Mouse (Mus musculus) forebrain, embryonic 15.5 days (tissue): ENCODE measurements around the gene Bora. TPM values are rescaled to one million over a fixed set of nuclear protein-coding genes. Genes with fewer than 3 reads are reported as not detected.
"Not testable (repeated sequence)": the region's sequence is repeated elsewhere in the genome, so short reads cannot be mapped to it uniquely, and the experiment has no call there.

Source experiments
- ATAC-seq: fragments of 200-750 bp; cut with Nextera tagmentation; replicated peaks from 2 replicates; pipeline ENCODE4 v1.8.0; 2017; ENCODE audit warnings: mild to moderate bottlenecking, moderate TSS enrichment, moderate library complexity
- H3K27ac ChIP-seq: fragments of 300-500 bp; sonication (generic); replicated peaks from 2 replicates; pipeline ENCODE4 v1.5.1; 2015; ENCODE audit warnings: mild to moderate bottlenecking, inconsistent platforms
- H3K27me3 ChIP-seq: fragments of 300-500 bp; sonication (generic); 2 replicates; pipeline ENCODE4 v1.6.1; 2015; ENCODE audit warnings: inconsistent platforms
- H3K36me3 ChIP-seq: fragments of 300-500 bp; sonication (generic); 2 replicates; pipeline ENCODE4 v1.6.1; 2015; ENCODE audit warnings: mild to moderate bottlenecking, inconsistent platforms
- H3K4me1 ChIP-seq: fragments of 300-500 bp; sonication (generic); 2 replicates; pipeline ENCODE4 v1.6.1; 2015; ENCODE audit warnings: inconsistent platforms
- H3K4me2 ChIP-seq: fragments of 300-500 bp; sonication (generic); replicated peaks from 2 replicates; pipeline ENCODE4 v1.6.1; 2015; ENCODE audit warnings: mild to moderate bottlenecking, inconsistent platforms
- H3K4me3 ChIP-seq: fragments of 300-500 bp; sonication (generic); 2 replicates; pipeline ENCODE4 v1.5.1; 2015; ENCODE audit warnings: mild to moderate bottlenecking, inconsistent platforms
- H3K9ac ChIP-seq: fragments of 300-500 bp; sonication (generic); replicated peaks from 2 replicates; pipeline ENCODE4 v1.6.1; 2015; ENCODE audit warnings: mild to moderate bottlenecking, inconsistent platforms
- H3K9me3 ChIP-seq: fragments of 300-500 bp; sonication (generic); 2 replicates; pipeline ENCODE4 v1.6.1; 2016; ENCODE audit warnings: inconsistent platforms
- WGBS: fragments of 180-500 bp; shearing (Covaris S2); methylation state at CpG from one replicate; pipeline ENCODE4 v1.1.7; 2015; ENCODE audit warnings: mixed read lengths; 5-methylcytosine and 5-hydroxymethylcytosine counted together
- polyA plus RNA-seq: library from polyadenylated mRNA; unstranded; fragments of >200 nt; fragmentation: Nextera tagmentation; extraction: Ambion mirVana; gene quantifications from 2 replicates; pipeline ENCODE4 v1.2.1, GENCODE M21; 2015

The Bora gene
- polyA plus RNA-seq, result 26.1 and 27.9 TPM in 2 replicates

DNA sequence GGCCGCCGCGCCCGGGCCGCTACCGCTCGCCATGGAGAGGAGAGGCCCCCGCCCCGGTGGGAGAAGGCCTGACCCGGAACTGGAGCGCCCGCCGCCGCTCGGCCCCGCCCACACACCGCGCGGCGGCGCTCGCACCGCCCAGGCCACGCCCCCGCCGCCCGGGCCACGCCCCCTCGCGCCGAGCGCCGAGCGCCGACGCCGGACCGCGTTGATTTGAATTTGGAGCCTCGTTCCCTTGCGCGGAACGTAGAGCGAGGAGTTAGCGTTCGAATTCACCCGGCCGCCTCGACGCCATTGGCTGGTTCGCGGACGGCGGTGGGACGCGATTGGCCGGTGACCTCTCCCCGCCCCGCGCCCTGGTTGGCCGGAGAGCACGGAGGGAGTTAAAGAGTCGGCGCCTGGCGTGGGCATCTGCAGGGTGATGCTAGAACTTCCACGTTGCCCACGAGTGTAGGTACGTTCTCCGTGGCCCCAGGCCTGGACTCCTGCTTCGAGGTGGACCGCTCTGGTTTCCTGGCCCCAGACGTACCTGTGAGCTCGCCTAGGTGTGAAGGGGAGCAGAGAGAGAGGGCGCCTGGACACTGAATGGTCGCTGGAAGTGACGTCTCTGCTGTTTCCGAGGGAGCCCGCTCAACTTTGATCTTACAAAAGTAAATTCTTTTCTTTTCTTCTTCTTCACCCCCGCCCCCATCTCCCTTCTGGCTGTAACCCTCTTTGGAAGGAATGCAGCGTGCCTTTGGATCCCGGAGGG is at the start of gene Bora, which contains the start of gene Mzt1:
Gene Bora, plus strand, starts transcription at position 192 of the 751 bp plus-strand sequence.
Gene Mzt1, minus strand, starts transcription at position 104 of the 751 bp plus-strand sequence.
- H3K36me3 ChIP-seq, result no peaks in the 10 kb centered on the region
- peak within 1 kb of the TSS; percentile 87 for H3K27ac ChIP-seq
- under 1% methylated on average over 81 of the region's 81 CpGs for WGBS
- no peaks in the 10 kb centered on the region for H3K27me3 ChIP-seq
- peak; percentile 97 for ATAC-seq
- H3K9ac ChIP-seq, result peak within 1 kb of the TSS; percentile 94
- peaks cover 34% of the 10 kb centered on the region for H3K4me1 ChIP-seq
- H3K4me2 ChIP-seq, result peak within 1 kb of the TSS; percentile 82
- no peaks in the 10 kb centered on the region for H3K9me3 ChIP-seq
- H3K4me3 ChIP-seq, result peak within 1 kb of the TSS; percentile 98

DNA sequence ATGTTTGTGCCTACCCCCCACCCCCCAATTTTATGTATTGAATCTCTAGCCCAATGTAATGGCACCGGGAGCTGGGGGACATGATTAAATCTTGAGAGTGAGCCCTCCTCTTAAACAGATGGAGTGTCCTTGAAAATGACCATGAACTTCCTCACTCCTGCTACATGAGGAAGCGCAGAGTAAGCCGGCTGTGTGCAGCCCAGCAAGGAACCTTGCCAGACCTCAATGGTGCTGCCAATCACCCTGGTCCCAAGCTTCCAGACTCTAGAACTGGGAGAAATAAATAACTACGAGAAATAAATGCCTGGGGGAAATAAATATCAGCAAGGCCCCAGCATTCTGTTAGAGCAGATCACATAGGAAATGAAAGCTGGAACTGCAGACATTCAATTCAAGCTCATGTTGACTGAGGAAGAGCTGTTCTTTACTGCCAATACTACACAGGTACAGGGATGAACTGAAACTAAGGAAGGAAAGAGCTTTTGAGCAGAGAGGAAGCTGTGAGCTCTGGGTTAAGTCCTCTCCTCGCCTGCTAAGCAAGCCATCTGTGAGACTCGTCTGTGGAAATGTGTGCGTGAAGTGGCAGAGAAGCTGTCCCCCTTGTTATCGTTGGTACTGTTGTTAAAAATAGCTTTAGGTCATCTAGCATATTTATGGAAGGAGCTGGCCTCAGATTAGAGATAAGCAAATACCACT is 35.6 kb upstream of the Bora start:
- H3K27me3 ChIP-seq, result no peaks in the 10 kb centered on the region
- ATAC-seq, result no peak
- no peak overlapping the region for H3K9ac ChIP-seq
- 66% methylated on average over 8 of the region's 8 CpGs for WGBS
- H3K4me1 ChIP-seq, result no peaks in the 10 kb centered on the region
- H3K27ac ChIP-seq, result no peak overlapping the region
- no peak overlapping the region for H3K4me3 ChIP-seq
- no peak overlapping the region for H3K4me2 ChIP-seq
- H3K36me3 ChIP-seq, result no peaks in the 10 kb centered on the region
- H3K9me3 ChIP-seq, result no peaks in the 10 kb centered on the region

DNA sequence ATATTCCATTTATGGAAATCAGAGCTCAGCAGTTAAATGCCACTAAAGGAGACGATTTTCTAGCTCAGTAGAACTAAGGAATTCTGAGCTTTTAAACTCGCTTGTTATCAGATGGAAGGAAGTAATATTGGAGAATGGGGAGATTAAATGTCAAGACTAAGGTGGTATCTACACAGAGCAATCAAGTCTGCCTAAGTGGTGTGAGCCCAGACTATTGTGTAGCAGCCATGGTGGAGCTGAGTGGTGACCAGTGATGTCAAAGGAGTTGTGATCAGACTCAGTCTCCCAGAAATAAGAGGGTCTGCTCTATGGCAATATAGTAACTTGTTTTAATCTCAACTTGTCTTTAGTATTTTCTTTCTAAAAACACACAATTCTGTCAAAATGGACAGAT is 35.1 kb upstream of the Bora start:
- Histone ChIP-seq H3K36me3 (no peaks in the 10 kb centered on the region), H3K27me3 (no peaks in the 10 kb centered on the region), H3K4me2 (no peak overlapping the region), H3K4me1 (no peaks in the 10 kb centered on the region), H3K27ac (no peak overlapping the region), H3K9me3 (no peaks in the 10 kb centered on the region), H3K4me3 (no peak overlapping the region), H3K9ac (no peak overlapping the region)
- WGBS, result 66% methylated on average over 2 of the region's 2 CpGs
- ATAC-seq, result no peak

DNA sequence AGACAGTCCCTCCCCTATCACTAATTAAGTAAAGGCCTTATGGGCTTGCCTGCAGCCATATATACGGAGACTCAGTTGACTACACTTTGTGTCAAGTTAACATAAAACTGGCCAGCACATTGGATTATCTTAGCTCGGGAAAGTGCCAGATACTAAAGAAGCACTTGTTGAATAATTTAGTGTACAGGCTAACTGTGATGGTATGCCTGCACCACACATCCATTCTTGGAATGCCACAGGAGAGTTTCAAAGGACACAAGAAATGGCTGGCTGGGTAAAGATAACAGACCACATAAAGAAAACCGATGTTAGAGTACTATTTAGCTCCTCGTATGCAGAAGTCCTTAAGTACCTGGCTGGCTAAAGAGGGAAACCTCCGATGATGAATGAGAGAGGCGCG is 27.3 kb upstream of the Bora start:
- H3K27ac ChIP-seq, result no peak overlapping the region
- no peaks in the 10 kb centered on the region for H3K36me3 ChIP-seq
- no peaks in the 10 kb centered on the region for H3K9me3 ChIP-seq
- WGBS, result 72% methylated on average over 7 of the region's 7 CpGs
- no peaks in the 10 kb centered on the region; the same call in 1 of the 2 replicates for H3K4me1 ChIP-seq
- H3K4me3 ChIP-seq, result no peak overlapping the region
- ATAC-seq, result no peak
- no peaks in the 10 kb centered on the region for H3K27me3 ChIP-seq
- H3K4me2 ChIP-seq, result no peak overlapping the region
- no peak overlapping the region for H3K9ac ChIP-seq

DNA sequence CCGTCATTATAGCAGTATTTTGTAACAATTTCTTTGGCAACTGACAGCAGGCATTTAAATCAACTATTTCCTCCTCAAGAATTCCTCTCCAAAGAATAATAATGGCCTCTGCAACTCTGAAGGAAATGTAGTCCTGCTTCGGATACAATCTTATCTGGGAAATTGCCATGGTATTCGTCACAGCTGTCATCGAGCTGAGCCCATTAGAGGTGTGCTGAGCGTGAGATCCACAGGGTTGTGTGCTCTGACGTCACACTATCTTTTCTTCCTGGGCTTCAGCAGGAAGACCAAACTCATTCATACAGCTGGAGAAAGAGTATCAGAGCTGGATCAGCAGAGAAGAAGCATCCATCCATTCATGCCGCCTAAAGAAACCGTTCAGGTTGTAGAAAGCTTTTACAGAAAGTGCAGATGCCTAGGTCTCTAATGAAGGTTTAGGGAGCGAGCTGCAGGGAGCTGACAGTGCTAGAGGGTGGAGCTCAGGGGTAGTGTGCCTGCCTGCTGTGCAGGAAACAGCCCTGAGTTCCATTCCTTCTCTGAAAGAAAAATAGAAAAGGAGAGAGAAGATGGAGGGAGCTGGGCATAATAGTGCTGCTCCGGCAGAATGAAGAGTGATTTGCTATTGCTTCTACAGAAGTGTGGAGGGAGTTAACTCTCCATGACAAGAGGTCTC is 26.8 kb upstream of the Bora start:
- Histone ChIP-seq H3K27ac (no peak overlapping the region), H3K4me1 (no peaks in the 10 kb centered on the region; the same call in 1 of the 2 replicates), H3K36me3 (no peaks in the 10 kb centered on the region), H3K9me3 (no peaks in the 10 kb centered on the region), H3K4me2 (no peak overlapping the region), H3K4me3 (no peak overlapping the region), H3K27me3 (no peaks in the 10 kb centered on the region), H3K9ac (no peak overlapping the region)
- WGBS, result 58% methylated on average over 10 of the region's 10 CpGs
- ATAC-seq, result no peak

DNA sequence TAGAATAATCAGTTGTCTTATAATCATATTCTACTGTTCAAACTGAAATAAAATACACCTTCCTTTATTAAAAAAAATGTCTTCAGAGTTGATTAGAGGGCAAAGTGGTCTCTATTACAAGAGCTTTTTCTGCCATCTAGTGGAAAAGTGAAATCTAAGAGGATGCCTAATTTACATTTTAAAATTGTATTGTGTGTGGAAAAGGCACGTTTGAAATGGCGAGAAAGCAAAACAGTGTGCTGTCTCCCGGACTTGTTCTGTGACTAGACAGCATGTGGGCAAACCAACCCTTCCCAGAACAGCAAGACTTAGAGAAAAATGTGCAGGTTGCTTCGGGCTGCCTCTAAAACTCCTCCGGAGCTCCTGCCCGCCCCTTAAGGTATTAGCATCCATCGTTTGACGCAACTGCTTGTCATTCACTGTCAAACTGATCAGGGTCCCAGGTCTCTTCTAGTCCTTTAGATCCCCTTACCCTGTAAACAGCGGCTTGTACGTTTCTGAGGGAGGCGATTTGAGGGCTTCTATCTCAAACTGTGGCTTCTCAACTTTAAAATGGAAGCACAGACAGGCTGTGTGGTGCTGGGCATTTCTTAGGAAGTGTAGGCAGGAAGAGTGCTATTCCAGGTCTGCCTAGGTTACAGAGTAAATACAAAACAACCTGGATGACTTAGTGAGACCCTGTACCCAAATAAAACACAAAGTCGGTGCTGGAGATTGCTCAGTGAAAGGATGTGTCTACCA is 23.5 kb upstream of the Bora start:
- Histone ChIP-seq H3K9ac (peak overlapping the region; percentile 41), H3K4me1 (no peaks in the 10 kb centered on the region; the same call in 1 of the 2 replicates), H3K27me3 (no peaks in the 10 kb centered on the region), H3K4me3 (peak overlapping the region; percentile 33), H3K27ac (no peak overlapping the region), H3K36me3 (no peaks in the 10 kb centered on the region), H3K4me2 (peak overlapping the region; percentile 44), H3K9me3 (no peaks in the 10 kb centered on the region)
- peak; percentile 76 for ATAC-seq
- whole genome bisulfite sequencing, result 42% methylated on average over 12 of the region's 12 CpGs

DNA sequence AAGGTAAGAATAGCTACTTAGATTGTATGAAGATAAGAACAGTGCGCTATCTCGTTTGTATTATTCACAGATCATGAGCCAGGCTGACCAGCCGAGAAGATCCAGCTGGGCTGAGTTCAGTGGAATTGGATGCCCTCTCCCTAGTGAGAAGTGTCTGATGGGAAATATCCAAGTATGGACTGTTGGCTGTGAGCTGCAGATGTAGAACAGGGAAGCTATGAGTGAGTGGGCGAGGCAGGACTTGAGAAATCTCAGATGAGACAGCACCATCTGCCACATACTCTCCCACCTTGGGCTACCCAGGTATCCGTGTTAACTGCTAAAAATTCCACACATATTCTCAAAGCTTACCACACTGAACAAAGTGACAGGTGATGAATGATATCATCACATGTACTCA is 16.0 kb upstream of the Bora start:
- Histone ChIP-seq H3K4me3 (no peak overlapping the region), H3K9ac (no peak overlapping the region), H3K36me3 (peaks cover 9% of the 10 kb centered on the region; the same call in 1 of the 2 replicates), H3K9me3 (no peaks in the 10 kb centered on the region), H3K27ac (no peak overlapping the region), H3K27me3 (no peaks in the 10 kb centered on the region), H3K4me1 (no peaks in the 10 kb centered on the region), H3K4me2 (no peak overlapping the region)
- 80% methylated on average over 5 of the region's 5 CpGs for WGBS
- no peak for ATAC-seq

DNA sequence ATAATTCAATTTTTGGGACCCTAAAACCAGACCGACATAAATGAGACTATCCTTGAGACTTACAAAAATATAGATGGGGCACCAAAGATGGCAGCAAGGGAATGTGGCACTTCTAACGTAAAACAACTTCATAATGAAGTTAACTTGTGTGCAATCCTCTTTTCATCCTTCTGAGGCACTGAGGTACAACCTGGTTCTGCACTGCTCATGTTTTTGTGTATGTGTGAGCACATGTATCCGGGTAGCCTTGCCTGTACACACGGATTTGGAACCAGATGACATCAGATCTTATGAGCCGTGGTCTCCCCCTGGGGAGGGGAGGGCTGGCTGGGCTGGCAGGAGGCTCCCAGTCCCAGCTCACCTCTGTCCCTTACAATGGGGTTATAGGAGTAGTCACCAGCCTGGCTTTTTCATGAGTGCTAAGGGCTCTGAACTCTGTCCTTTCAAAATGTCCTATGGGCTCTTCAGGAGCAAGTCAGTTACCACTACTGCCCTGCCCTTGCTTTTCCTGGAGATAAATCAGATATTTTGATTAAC is 14.6 kb upstream of the Bora start:
- Histone ChIP-seq H3K9ac (no peak overlapping the region), H3K27ac (no peak overlapping the region), H3K9me3 (no peaks in the 10 kb centered on the region), H3K27me3 (no peaks in the 10 kb centered on the region), H3K4me2 (no peak overlapping the region), H3K36me3 (peaks cover 14% of the 10 kb centered on the region; the same call in 1 of the 2 replicates), H3K4me3 (no peak overlapping the region), H3K4me1 (no peaks in the 10 kb centered on the region)
- 89% methylated on average over 5 of the region's 5 CpGs for WGBS
- no peak; the same call in 1 of the 2 replicates for ATAC-seq

DNA sequence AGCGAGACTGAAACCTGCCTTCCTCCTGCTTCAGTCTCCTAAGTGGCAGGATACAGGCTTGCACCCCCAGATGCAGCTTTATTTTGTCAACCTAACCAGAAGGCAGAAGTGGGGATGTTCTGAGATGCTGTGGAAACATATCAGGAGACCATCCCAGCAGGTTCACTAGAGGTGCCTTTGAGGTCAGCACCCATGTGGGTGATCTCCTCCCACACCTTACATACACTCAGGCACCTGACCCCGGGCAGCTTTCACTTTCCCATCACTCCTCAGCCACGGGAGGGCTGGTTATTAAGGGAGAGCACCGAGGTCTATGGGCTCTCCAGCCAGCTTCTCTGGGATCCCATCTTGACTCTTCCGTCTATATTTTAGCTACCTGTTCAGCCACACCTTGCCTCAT is 13.4 kb upstream of the Bora start:
- Histone ChIP-seq H3K4me2 (no peak overlapping the region), H3K4me3 (no peak overlapping the region), H3K4me1 (no peaks in the 10 kb centered on the region), H3K27me3 (no peaks in the 10 kb centered on the region), H3K27ac (no peak overlapping the region), H3K9me3 (no peaks in the 10 kb centered on the region), H3K36me3 (peaks cover 14% of the 10 kb centered on the region; the same call in 1 of the 2 replicates), H3K9ac (no peak overlapping the region)
- 82% methylated on average over 5 of the region's 5 CpGs for WGBS
- no peak for ATAC-seq

DNA sequence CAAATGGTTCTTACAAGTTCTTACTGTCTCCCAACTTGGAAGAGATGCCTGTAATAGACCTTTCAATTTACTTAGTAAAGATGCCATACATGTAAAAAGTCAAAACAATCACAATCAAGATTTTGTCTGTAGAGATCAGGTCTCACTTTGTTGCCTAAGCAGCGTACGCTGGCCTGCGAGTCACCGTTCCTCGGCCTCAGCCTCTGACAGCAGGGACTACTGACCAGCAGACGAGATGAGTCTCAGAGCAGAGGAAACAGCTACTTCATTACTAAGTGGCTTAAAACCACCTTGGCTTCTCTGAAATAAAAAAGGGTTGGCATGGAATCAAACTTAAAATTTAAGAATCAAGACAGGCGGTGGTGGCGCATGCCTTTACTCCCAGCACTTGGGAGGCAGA is 11.2 kb upstream of the Bora start:
- H3K9ac ChIP-seq, H3K27ac ChIP-seq, H3K4me2 ChIP-seq, H3K9me3 ChIP-seq, H3K4me3 ChIP-seq, H3K4me1 ChIP-seq, ATAC-seq, H3K27me3 ChIP-seq: not testable (repeated sequence)
- H3K36me3 ChIP-seq, result peaks cover 22% of the 10 kb centered on the region
- WGBS, result 90% methylated on average over 8 of the region's 8 CpGs

DNA sequence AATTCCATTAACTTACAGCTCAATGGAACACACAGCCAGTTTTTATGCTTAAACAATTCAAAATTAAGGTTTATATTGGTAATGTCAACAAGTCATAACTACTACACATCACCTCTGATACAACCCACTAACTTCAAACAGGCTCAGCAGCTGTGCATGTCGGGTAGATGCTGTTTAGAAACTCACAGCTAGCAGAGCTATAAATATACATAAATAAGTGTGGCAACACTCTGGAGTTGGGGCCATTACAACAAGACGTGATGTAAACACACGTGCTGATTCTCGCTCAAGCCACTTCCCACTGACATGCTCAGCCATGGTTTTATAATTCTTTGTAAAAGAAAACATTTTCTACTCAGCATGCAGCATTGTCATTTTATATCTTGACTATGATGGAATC is 10.0 kb upstream of the Bora start:
- Histone ChIP-seq H3K27ac (no peak overlapping the region), H3K9me3 (no peaks in the 10 kb centered on the region), H3K4me1 (no peaks in the 10 kb centered on the region), H3K36me3 (peaks cover 25% of the 10 kb centered on the region), H3K9ac (no peak overlapping the region), H3K4me2 (no peak overlapping the region), H3K27me3 (no peaks in the 10 kb centered on the region), H3K4me3 (no peak overlapping the region)
- ATAC-seq, result no peak
- 79% methylated on average over 4 of the region's 4 CpGs for WGBS
